Comparison of ENCODE assay signal across 32 mouse cellular contexts in genomic region chr5:5492163-5492562, GRCm38 (mm10). TPM values are rescaled to one million over a fixed set of nuclear protein-coding genes. Genes with fewer than 3 reads are reported as not detected.
A peak's percentile ranks its signal among the peaks of the same experiment; 100 is the strongest.
DNase-seq lines count a peak whose midpoint lies in the region; ATAC-seq and TF ChIP-seq lines count a peak whose summit lies in the region.
"Had no signal": no experiment of that assay in that cellular context is flagged by ENCODE, and none has a peak within 500 bp of the region (broad histone marks: within the 10 kb centered on the region; RNA-seq: fewer than 3 reads in every experiment).

No protein-coding gene starts in this region.

- H3K4me2 ChIP-seq in hindbrain, postnatal 0 days (ENCODE audit: low read depth, low read length), result no peak overlapping the region
- no peak overlapping the region for H3K4me2 ChIP-seq in hindbrain, embryonic 12.5 days (replicated peaks)
- no peak overlapping the region for H3K4me2 ChIP-seq in liver, postnatal 0 days (ENCODE audit: low read depth, low read length)
- H3K4me2 ChIP-seq in liver, embryonic 11.5 days, result no peak overlapping the region
- no peak overlapping the region for H3K4me2 ChIP-seq in stomach, postnatal 0 days (replicated peaks; ENCODE audit: low read depth)
- H3K4me2 ChIP-seq: heart, embryonic 11.5 days; limb, embryonic 13.5 days; midbrain, embryonic 15.5 days had no signal

- no peaks in the 10 kb centered on the region for H3K27me3 ChIP-seq in hindbrain, postnatal 0 days (ENCODE audit: insufficient read depth, low read length)
- H3K27me3 ChIP-seq in hindbrain, embryonic 12.5 days, result no peaks in the 10 kb centered on the region
- no peaks in the 10 kb centered on the region for H3K27me3 ChIP-seq in liver, postnatal 0 days (ENCODE audit: insufficient read depth, low read length)
- H3K27me3 ChIP-seq in liver, embryonic 11.5 days (replicated peaks; ENCODE audit: control insufficient read depth, insufficient read depth, low read length), result no peaks in the 10 kb centered on the region
- no peaks in the 10 kb centered on the region for H3K27me3 ChIP-seq in stomach, postnatal 0 days (ENCODE audit: control insufficient read depth, insufficient read depth, low read length)

- peak; percentile 35; the same call in 1 of the 2 replicates for TF ChIP-seq CTCF in hindbrain, postnatal 0 days (IDR thresholded peaks at IDR 0.05; ENCODE audit: low read depth)
- 0 out of 2 replicates have a peak, but pooled peaks have one; percentile 6 for TF ChIP-seq CTCF in liver, postnatal 0 days (IDR thresholded peaks at IDR 0.05; ENCODE audit: low read depth)
- TF ChIP-seq CTCF in stomach, postnatal 0 days (IDR thresholded peaks at IDR 0.05; ENCODE audit: low read depth), result peak; percentile 27

- H3K9me3 ChIP-seq in hindbrain, postnatal 0 days (ENCODE audit: low read length), result no peaks in the 10 kb centered on the region
- no peaks in the 10 kb centered on the region for H3K9me3 ChIP-seq in hindbrain, embryonic 12.5 days (replicated peaks)
- no peaks in the 10 kb centered on the region for H3K9me3 ChIP-seq in liver, postnatal 0 days (ENCODE audit: low read length)
- no peaks in the 10 kb centered on the region for H3K9me3 ChIP-seq in liver, embryonic 11.5 days (ENCODE audit: control insufficient read depth, low read length)
- H3K9me3 ChIP-seq in stomach, postnatal 0 days (ENCODE audit: control insufficient read depth, low read length), result no peaks in the 10 kb centered on the region
- H3K9me3 ChIP-seq: G1E; hindbrain, embryonic 10.5 days; limb, embryonic 13.5 days; midbrain, embryonic 15.5 days had no signal

- no peak overlapping the region for H3K9ac ChIP-seq in hindbrain, postnatal 0 days (replicated peaks; ENCODE audit: low read length)
- no peak overlapping the region for H3K9ac ChIP-seq in hindbrain, embryonic 12.5 days
- no peak overlapping the region for H3K9ac ChIP-seq in liver, postnatal 0 days (replicated peaks)
- H3K9ac ChIP-seq in liver, embryonic 11.5 days (ENCODE audit: low read depth, low read length), result no peak overlapping the region
- H3K9ac ChIP-seq in stomach, postnatal 0 days (ENCODE audit: low read length), result no peak overlapping the region
- H3K9ac ChIP-seq: limb, embryonic 13.5 days; midbrain, embryonic 15.5 days had no signal

- H3K4me3 ChIP-seq in hindbrain, postnatal 0 days (ENCODE audit: low read length), result no peak overlapping the region
- no peak overlapping the region for H3K4me3 ChIP-seq in hindbrain, embryonic 12.5 days
- no peak overlapping the region for H3K4me3 ChIP-seq in liver, postnatal 0 days (ENCODE audit: low read depth, low read length)
- no peak overlapping the region for H3K4me3 ChIP-seq in liver, embryonic 11.5 days (ENCODE audit: low read depth, low read length)
- no peak overlapping the region for H3K4me3 ChIP-seq in stomach, postnatal 0 days (ENCODE audit: low read depth, low read length)
- H3K4me3 ChIP-seq: hindbrain, embryonic 10.5 days; limb, embryonic 13.5 days; megakaryocyte, embryonic 14.5 days; midbrain, embryonic 15.5 days had no signal

- no peaks in the 10 kb centered on the region for H3K4me1 ChIP-seq in hindbrain, postnatal 0 days (ENCODE audit: insufficient read depth, low read length)
- no peaks in the 10 kb centered on the region for H3K4me1 ChIP-seq in hindbrain, embryonic 12.5 days
- H3K4me1 ChIP-seq in liver, postnatal 0 days (ENCODE audit: insufficient read depth), result no peaks in the 10 kb centered on the region
- H3K4me1 ChIP-seq in liver, embryonic 11.5 days (replicated peaks; ENCODE audit: control insufficient read depth, insufficient read depth, low read length), result no peaks in the 10 kb centered on the region
- no peaks in the 10 kb centered on the region for H3K4me1 ChIP-seq in stomach, postnatal 0 days (replicated peaks; ENCODE audit: control insufficient read depth, insufficient read depth)
- H3K4me1 ChIP-seq: hindbrain, embryonic 10.5 days; limb, embryonic 13.5 days; midbrain, embryonic 15.5 days had no signal

- 97% methylated on average over 4 of the region's 4 CpGs for WGBS in hindbrain, postnatal 0 days
- WGBS in hindbrain, embryonic 12.5 days, result over 99% methylated on average over 4 of the region's 4 CpGs
- 78% methylated on average over 4 of the region's 4 CpGs for WGBS in liver, postnatal 0 days (ENCODE audit: insufficient replicate concordance)
- 90% methylated on average over 4 of the region's 4 CpGs for WGBS in liver, embryonic 11.5 days
- WGBS in stomach, postnatal 0 days, result 90% methylated on average over 4 of the region's 4 CpGs

- H3K27ac ChIP-seq in hindbrain, postnatal 0 days, result no peak overlapping the region
- H3K27ac ChIP-seq in hindbrain, embryonic 12.5 days, result no peak overlapping the region
- H3K27ac ChIP-seq in liver, postnatal 0 days (ENCODE audit: low read depth), result no peak overlapping the region
- H3K27ac ChIP-seq in liver, embryonic 11.5 days (ENCODE audit: low read depth, low read length), result no peak overlapping the region
- no peak overlapping the region for H3K27ac ChIP-seq in stomach, postnatal 0 days (replicated peaks)
- H3K27ac ChIP-seq: hindbrain, embryonic 10.5 days; limb, embryonic 13.5 days; midbrain, embryonic 15.5 days had no signal

- ATAC-seq in hindbrain, postnatal 0 days, result no peak
- ATAC-seq in hindbrain, embryonic 12.5 days (ENCODE audit: low FRiP score), result no peak
- ATAC-seq in liver, postnatal 0 days, result no peak
- ATAC-seq in liver, embryonic 11.5 days (replicated peaks; ENCODE audit: low FRiP score), result no peak
- no peak for ATAC-seq in stomach, postnatal 0 days (ENCODE audit: low FRiP score, low TSS enrichment)
- ATAC-seq: CD4-positive, CD25-positive, alpha-beta regulatory T cell, adult 4 months; forebrain, embryonic 14.5 days; midbrain, embryonic 15.5 days had no signal

- H3K36me3 ChIP-seq in hindbrain, postnatal 0 days (ENCODE audit: insufficient read depth, low read length), result no peaks in the 10 kb centered on the region
- H3K36me3 ChIP-seq in hindbrain, embryonic 12.5 days, result no peaks in the 10 kb centered on the region
- H3K36me3 ChIP-seq in liver, postnatal 0 days (replicated peaks; ENCODE audit: insufficient read depth, low read length), result no peaks in the 10 kb centered on the region
- H3K36me3 ChIP-seq in liver, embryonic 11.5 days (ENCODE audit: control insufficient read depth, insufficient read depth, low read length), result no peaks in the 10 kb centered on the region
- no peaks in the 10 kb centered on the region for H3K36me3 ChIP-seq in stomach, postnatal 0 days (ENCODE audit: control insufficient read depth, insufficient read depth, low read length)
- H3K36me3 ChIP-seq: G1E; hindbrain, embryonic 10.5 days; limb, embryonic 13.5 days; midbrain, embryonic 15.5 days had no signal

- no peak for DNase-seq in hindbrain, postnatal 0 days (ENCODE audit: low spot score)
- DNase-seq in liver, postnatal 0 days, result no peak
- no peak for DNase-seq in liver, embryonic 11.5 days (ENCODE audit: low spot score)
- peak; percentile 59 for DNase-seq in ZHBTc4 (ENCODE audit: low read depth, low spot score)
- no peak for DNase-seq in stomach, postnatal 0 days (ENCODE audit: low spot score)
- no peak for DNase-seq in urinary bladder, adult 18-20 months (ENCODE audit: low spot score in 2 of 2)
- DNase-seq in testis, postnatal 10 days (ENCODE audit: low spot score), result no peak
- DNase-seq: adrenal gland, postnatal 14 days; cerebellum, adult 2 months; cerebellum, postnatal 25 days; embryo, embryonic 11 days; gastrocnemius, postnatal 10 days; heart, adult 11 months; kidney, adult 18-20 months; kidney, postnatal 10 days; layer of hippocampus, postnatal 36 days; lung, adult 18-20 months; thymus, adult 18-20 months; thymus, postnatal 36 days had no signal

- no peak for TF ChIP-seq EP300 in liver, postnatal 0 days (IDR thresholded peaks at IDR 0.05; ENCODE audit: low read depth)
- no peak for TF ChIP-seq EP300 in stomach, postnatal 0 days (optimal IDR thresholded peaks at IDR 0.05)

RNA-seq across cellular contexts. Expression of gene 1700015F17Rik, which starts 13.2 kb away (rescaled TPM):
- total RNA-seq in hindbrain, postnatal 0 days (2014; rRNA removed), result not detected in 2 replicates
- 0.30 TPM in 1 of 2 replicates, not detected in the other for polyA plus RNA-seq in hindbrain, postnatal 0 days (2015; fragmentation: Nextera tagmentation; extraction: Ambion mirVana)
- polyA plus RNA-seq in hindbrain, embryonic 12.5 days (2016; fragmentation: Nextera tagmentation; extraction: Ambion mirVana), result not detected in 2 replicates
- polyA plus RNA-seq in liver, postnatal 0 days (2015; fragmentation: Nextera tagmentation; extraction: Ambion mirVana), result not detected in 2 replicates
- not detected in 2 replicates for polyA plus RNA-seq in liver, embryonic 11.5 days (2014; fragmentation: Nextera tagmentation; extraction: Ambion mirVana)
- polyA plus RNA-seq in stomach, postnatal 0 days (2015; fragmentation: Nextera tagmentation; extraction: Ambion mirVana), result not detected in 2 replicates
- total RNA-seq: adrenal gland, postnatal 14 days; G1E; gastrocnemius, postnatal 10 days; layer of hippocampus, postnatal 36 days had no signal
- polyA plus RNA-seq: CD4-positive, CD25-positive, alpha-beta regulatory T cell, adult 4 months; embryonic facial prominence, embryonic 14.5 days; forebrain, embryonic 14.5 days; G1E; heart, embryonic 11.5 days; heart, postnatal 0 days; limb, embryonic 13.5 days; midbrain, embryonic 15.5 days; spleen, adult 2 months; stomach, embryonic 14.5 days had no signal

RNA-seq across cellular contexts. Expression of gene Cldn12, which starts 22.6 kb away (rescaled TPM):
- total RNA-seq in hindbrain, postnatal 0 days (2014; rRNA removed), result 17.6 and 17.7 TPM in 2 replicates
- 11.9 and 12.0 TPM in 2 replicates for polyA plus RNA-seq in hindbrain, postnatal 0 days (2015; fragmentation: Nextera tagmentation; extraction: Ambion mirVana)
- polyA plus RNA-seq in hindbrain, embryonic 12.5 days (2016; fragmentation: Nextera tagmentation; extraction: Ambion mirVana), result 26.6 and 28.7 TPM in 2 replicates
- polyA plus RNA-seq in liver, postnatal 0 days (2015; fragmentation: Nextera tagmentation; extraction: Ambion mirVana), result 22.3 and 25.1 TPM in 2 replicates
- polyA plus RNA-seq in liver, embryonic 11.5 days (2014; fragmentation: Nextera tagmentation; extraction: Ambion mirVana), result 14.1 and 16.9 TPM in 2 replicates
- polyA plus RNA-seq in stomach, postnatal 0 days (2015; fragmentation: Nextera tagmentation; extraction: Ambion mirVana), result 12.8 and 13.9 TPM in 2 replicates
